In the genomic region with DNA sequence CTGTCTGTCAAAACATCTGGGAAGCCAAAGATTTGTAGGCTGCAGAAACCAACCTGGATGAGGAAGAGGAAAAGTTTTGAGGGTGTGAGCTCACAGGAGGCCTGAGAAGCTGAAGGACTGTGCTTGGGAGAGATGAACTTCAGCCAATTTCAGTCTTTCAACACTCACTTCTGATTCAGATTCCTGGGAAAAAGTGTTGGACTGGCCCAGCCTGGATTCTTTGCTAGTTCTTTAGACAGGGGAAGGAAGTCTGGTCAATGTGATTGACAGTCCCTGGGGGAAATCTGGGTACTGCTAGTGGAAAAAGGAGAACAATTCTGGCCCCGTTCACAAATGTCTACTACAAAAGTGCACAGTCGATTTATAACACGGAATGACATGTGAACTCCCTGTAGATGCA, we compare ENCODE assay signal across 11 mouse cellular contexts.
DNase-seq lines count a peak whose midpoint lies in the region; ATAC-seq and TF ChIP-seq lines count a peak whose summit lies in the region.
"Had no signal": no experiment of that assay in that cellular context is flagged by ENCODE, and none has a peak within 500 bp of the region (broad histone marks: within the 10 kb centered on the region; RNA-seq: fewer than 3 reads in every experiment).

No protein-coding gene starts in this region.

- H3K27me3 ChIP-seq in heart, postnatal 0 days (ENCODE audit: control insufficient read depth, insufficient read depth, low read length), result no peaks in the 10 kb centered on the region
- H3K27me3 ChIP-seq: hindbrain, embryonic 13.5 days had no signal

- H3K36me3 ChIP-seq in heart, postnatal 0 days (replicated peaks; ENCODE audit: control insufficient read depth, insufficient read depth, low read length), result peaks cover 23% of the 10 kb centered on the region

- H3K9me3 ChIP-seq in heart, postnatal 0 days (replicated peaks; ENCODE audit: control insufficient read depth, low read length), result no peaks in the 10 kb centered on the region
- H3K9me3 ChIP-seq: hindbrain, embryonic 13.5 days had no signal

- H3K9ac ChIP-seq in heart, postnatal 0 days (replicated peaks; ENCODE audit: low read depth, low read length), result no peak overlapping the region
- H3K9ac ChIP-seq: hindbrain, embryonic 13.5 days had no signal

- H3K27ac ChIP-seq in brown adipose tissue, adult 24 weeks (replicated peaks; ENCODE audit: low read depth, low read length), result peak overlapping the region; percentile 73; the same call in 1 of the 2 replicates
- H3K27ac ChIP-seq in heart, postnatal 0 days (ENCODE audit: low read depth), result no peak overlapping the region
- H3K27ac ChIP-seq: hindbrain, embryonic 13.5 days; macrophage had no signal

- no peak for TF ChIP-seq EP300 in heart, postnatal 0 days (IDR thresholded peaks at IDR 0.05; ENCODE audit: low read depth)

- DNase-seq in kidney, adult 11 months, result peak; percentile 27
- DNase-seq in kidney, adult 18-20 months, result no peak
- DNase-seq in heart, postnatal 0 days (ENCODE audit: low spot score), result peak; percentile 48
- peak; percentile 39 to 60 for DNase-seq in kidney, postnatal 36 days
- no peak for DNase-seq in thymus, postnatal 25 days
- DNase-seq: cerebellum, postnatal 36 days had no signal

- no peak overlapping the region for H3K4me3 ChIP-seq in brown adipose tissue, adult 24 weeks (ENCODE audit: insufficient read depth, low read depth, low read length)
- no peak overlapping the region for H3K4me3 ChIP-seq in heart, postnatal 0 days (ENCODE audit: low read depth, low read length)
- H3K4me3 ChIP-seq: erythroblast, embryonic 14.5 days; hindbrain, embryonic 13.5 days had no signal

- TF ChIP-seq CTCF in heart, postnatal 0 days (IDR thresholded peaks at IDR 0.05; ENCODE audit: low read depth), result no peak

- no peak overlapping the region for H3K4me2 ChIP-seq in heart, postnatal 0 days (ENCODE audit: low read depth, low read length)
- H3K4me2 ChIP-seq: hindbrain, embryonic 13.5 days had no signal

- peak; percentile 53 for ATAC-seq in heart, postnatal 0 days (ENCODE audit: insufficient read depth, low read depth)
- ATAC-seq in CD4-positive, CD25-positive, alpha-beta regulatory T cell, adult 4 months, result no peak

- 49% methylated on average over 3 of the region's 3 CpGs for WGBS in heart, postnatal 0 days

- peaks cover 17% of the 10 kb centered on the region for H3K4me1 ChIP-seq in brown adipose tissue, adult 24 weeks (ENCODE audit: control insufficient read depth, insufficient read depth, insufficient read length, low read length)
- peaks cover 14% of the 10 kb centered on the region; the same call in 1 of the 2 replicates for H3K4me1 ChIP-seq in heart, postnatal 0 days (ENCODE audit: control insufficient read depth, insufficient read depth)

Comparison
In these comparisons a context has a peak if more than half of its experiments do, and no peak if none do; other contexts are left out.
1. DNase-seq: peak in kidney, adult 11 months (single experiment), heart, postnatal 0 days (single experiment) and kidney, postnatal 36 days (2 of 2); none in kidney, adult 18-20 months (single experiment) and thymus, postnatal 25 days (single experiment).